Mouse (Mus musculus): ENCODE results near the gene Chst8. TPM values are rescaled to one million over a fixed set of nuclear protein-coding genes. Genes with fewer than 3 reads are reported as not detected.
A peak's percentile ranks its signal among the peaks of the same experiment; 100 is the strongest.

The Chst8 gene
- polyA plus RNA-seq, 1 experiment from 2014 or later: 4.2 TPM

- Histone ChIP-seq H3K9ac (no peak overlapping the region), H3K9me3 (replicated peaks) (no peaks in the 10 kb centered on the region), H3K36me3 (peaks cover 72% of the 10 kb centered on the region), H3K4me1 (peaks cover 54% of the 10 kb centered on the region), H3K27me3 (no peaks in the 10 kb centered on the region), H3K27ac (replicated peaks) (no peak overlapping the region; the same call in 1 of the 2 replicates), H3K4me2 (replicated peaks) (no peak overlapping the region), H3K4me3 (replicated peaks) (no peak overlapping the region)
- WGBS: 80% methylated on average over 2 of the region's 2 CpGs
- ATAC-seq (ENCODE audit: insufficient number of reproducible peaks, low FRiP score, low TSS enrichment, low read depth): no peak
Observed at GRCm38 (mm10) chr7:34645623-34646022, 166.9 kb downstream of the Chst8 start.

DNA sequence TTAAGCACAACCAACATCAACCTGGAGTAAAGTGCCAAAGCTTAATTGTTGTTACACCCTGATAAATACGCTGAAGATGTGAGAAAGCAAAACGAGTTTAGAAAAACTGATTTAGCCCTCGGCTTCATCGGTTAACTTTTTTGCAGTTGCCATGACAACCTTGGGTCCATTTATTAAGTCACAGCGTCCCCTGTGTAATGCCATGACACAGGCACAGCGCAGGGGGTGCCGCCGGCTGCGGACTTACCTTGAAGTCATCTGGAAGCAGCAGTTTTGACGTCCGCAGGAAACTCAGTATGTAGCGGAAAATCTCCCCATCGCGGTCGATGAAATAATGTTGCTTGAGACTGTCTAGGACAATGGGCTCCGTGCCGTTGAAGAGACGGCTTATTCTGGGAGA lies 167.9 kb downstream of the Chst8 start:
- 81% methylated on average over 18 of the region's 18 CpGs for WGBS
- Histone ChIP-seq H3K36me3 (peaks cover 76% of the 10 kb centered on the region), H3K27me3 (no peaks in the 10 kb centered on the region), H3K27ac (replicated peaks) (0 out of 2 replicates have a peak overlapping the region, but pooled peaks have one; percentile 52), H3K4me3 (replicated peaks) (no peak overlapping the region), H3K9me3 (replicated peaks) (no peaks in the 10 kb centered on the region), H3K4me1 (peaks cover 52% of the 10 kb centered on the region), H3K4me2 (replicated peaks) (no peak overlapping the region), H3K9ac (no peak overlapping the region)
- no peak for ATAC-seq (ENCODE audit: insufficient number of reproducible peaks, low FRiP score, low TSS enrichment, low read depth)

- peaks cover 73% of the 10 kb centered on the region for H3K36me3 ChIP-seq
- H3K4me2 ChIP-seq (replicated peaks): no peak overlapping the region
- 30% methylated on average over 6 of the region's 6 CpGs for WGBS
- H3K9me3 ChIP-seq (replicated peaks): no peaks in the 10 kb centered on the region
- no peak overlapping the region for H3K4me3 ChIP-seq (replicated peaks)
- H3K27ac ChIP-seq (replicated peaks): peak overlapping the region; percentile 52
- H3K9ac ChIP-seq: no peak overlapping the region
- ATAC-seq (ENCODE audit: insufficient number of reproducible peaks, low FRiP score, low TSS enrichment, low read depth): no peak
- H3K4me1 ChIP-seq: peaks cover 51% of the 10 kb centered on the region
- H3K27me3 ChIP-seq: no peaks in the 10 kb centered on the region
Observed at GRCm38 (mm10) chr7:34643329-34643728, 169.2 kb downstream of the Chst8 start.

- H3K4me3 ChIP-seq (replicated peaks): no peak overlapping the region
- H3K9ac ChIP-seq: no peak overlapping the region
- WGBS: 85% methylated on average over 13 of the region's 13 CpGs
- no peaks in the 10 kb centered on the region for H3K9me3 ChIP-seq (replicated peaks)
- H3K4me2 ChIP-seq (replicated peaks): no peak overlapping the region
- no peak overlapping the region for H3K27ac ChIP-seq (replicated peaks)
- H3K4me1 ChIP-seq: peaks cover 43% of the 10 kb centered on the region
- no peak for ATAC-seq (ENCODE audit: insufficient number of reproducible peaks, low FRiP score, low TSS enrichment, low read depth)
- H3K27me3 ChIP-seq: no peaks in the 10 kb centered on the region
- peaks cover 62% of the 10 kb centered on the region for H3K36me3 ChIP-seq
Observed at GRCm38 (mm10) chr7:34641968-34642367, 170.5 kb downstream of the Chst8 start.

DNA sequence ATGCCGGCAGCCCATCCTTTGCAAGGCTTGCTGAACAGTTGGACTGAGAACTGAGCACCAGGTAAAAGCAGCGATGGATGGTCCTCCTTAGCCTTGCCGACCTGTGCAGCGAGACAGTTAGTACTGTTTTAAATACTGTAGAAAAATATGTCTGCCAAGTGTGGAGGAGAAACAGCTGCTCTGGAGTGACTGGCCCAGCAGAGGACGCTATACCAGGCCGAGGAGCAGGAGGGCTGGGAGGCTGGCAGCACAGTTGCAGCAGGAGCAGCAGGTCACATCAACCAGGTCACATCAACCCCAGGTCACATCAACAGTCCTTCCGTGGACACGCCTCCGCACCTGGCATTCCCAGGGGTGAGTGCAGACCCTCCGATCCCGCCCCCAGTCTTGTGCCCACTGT lies 172.7 kb downstream of the Chst8 start:
- Histone ChIP-seq H3K9me3 (replicated peaks) (no peaks in the 10 kb centered on the region), H3K36me3 (peaks cover 47% of the 10 kb centered on the region), H3K9ac (no peak overlapping the region), H3K4me1 (peaks cover 35% of the 10 kb centered on the region), H3K27ac (replicated peaks) (no peak overlapping the region), H3K27me3 (no peaks in the 10 kb centered on the region), H3K4me3 (replicated peaks) (no peak overlapping the region), H3K4me2 (replicated peaks) (no peak overlapping the region)
- no peak for ATAC-seq (ENCODE audit: insufficient number of reproducible peaks, low FRiP score, low TSS enrichment, low read depth)
- WGBS: 89% methylated on average over 11 of the region's 11 CpGs

DNA sequence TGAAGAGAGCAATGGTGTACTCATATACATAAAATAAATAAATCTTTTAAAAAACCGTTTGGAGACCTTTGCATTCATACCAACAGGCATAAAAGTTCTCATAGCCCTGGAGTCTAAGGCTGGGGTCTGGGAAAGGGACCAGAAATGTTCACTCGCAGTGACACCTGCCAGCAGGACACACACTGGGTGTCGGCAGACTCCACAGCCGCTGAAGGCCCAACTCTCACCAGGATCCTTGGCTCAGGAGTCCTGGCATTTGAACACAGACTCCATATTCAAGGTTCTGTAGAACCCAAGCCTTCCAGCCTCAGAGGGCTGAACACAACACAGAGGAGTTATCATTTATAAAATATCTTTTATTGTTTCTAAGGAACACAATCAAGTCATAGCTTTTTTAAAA lies 175.8 kb downstream of the Chst8 start:
- H3K27ac ChIP-seq (replicated peaks): peak overlapping the region; percentile 51; the same call in 1 of the 2 replicates
- no peak overlapping the region for H3K9ac ChIP-seq
- H3K4me3 ChIP-seq (replicated peaks): no peak overlapping the region
- WGBS: 83% methylated on average over 4 of the region's 4 CpGs
- no peak for ATAC-seq (ENCODE audit: insufficient number of reproducible peaks, low FRiP score, low TSS enrichment, low read depth)
- no peaks in the 10 kb centered on the region for H3K27me3 ChIP-seq
- no peak overlapping the region for H3K4me2 ChIP-seq (replicated peaks)
- 0 out of 2 replicates have a peak, but pooled peaks cover 10% of the 10 kb centered on the region for H3K4me1 ChIP-seq
- peaks cover 30% of the 10 kb centered on the region for H3K36me3 ChIP-seq
- H3K9me3 ChIP-seq (replicated peaks): no peaks in the 10 kb centered on the region

GRCm38 (mm10) chr7:34632966-34633742 lies 179.4 kb downstream of the Chst8 start:
- Histone ChIP-seq H3K9ac (no peak overlapping the region), H3K4me3 (replicated peaks) (no peak overlapping the region), H3K9me3 (replicated peaks) (no peaks in the 10 kb centered on the region), H3K4me2 (replicated peaks) (no peak overlapping the region), H3K36me3 (no peaks in the 10 kb centered on the region), H3K4me1 (peaks cover 18% of the 10 kb centered on the region), H3K27me3 (no peaks in the 10 kb centered on the region), H3K27ac (replicated peaks) (no peak overlapping the region)
- 82% methylated on average over 10 of the region's 10 CpGs for WGBS
- no peak for ATAC-seq (ENCODE audit: insufficient number of reproducible peaks, low FRiP score, low TSS enrichment, low read depth)

DNA sequence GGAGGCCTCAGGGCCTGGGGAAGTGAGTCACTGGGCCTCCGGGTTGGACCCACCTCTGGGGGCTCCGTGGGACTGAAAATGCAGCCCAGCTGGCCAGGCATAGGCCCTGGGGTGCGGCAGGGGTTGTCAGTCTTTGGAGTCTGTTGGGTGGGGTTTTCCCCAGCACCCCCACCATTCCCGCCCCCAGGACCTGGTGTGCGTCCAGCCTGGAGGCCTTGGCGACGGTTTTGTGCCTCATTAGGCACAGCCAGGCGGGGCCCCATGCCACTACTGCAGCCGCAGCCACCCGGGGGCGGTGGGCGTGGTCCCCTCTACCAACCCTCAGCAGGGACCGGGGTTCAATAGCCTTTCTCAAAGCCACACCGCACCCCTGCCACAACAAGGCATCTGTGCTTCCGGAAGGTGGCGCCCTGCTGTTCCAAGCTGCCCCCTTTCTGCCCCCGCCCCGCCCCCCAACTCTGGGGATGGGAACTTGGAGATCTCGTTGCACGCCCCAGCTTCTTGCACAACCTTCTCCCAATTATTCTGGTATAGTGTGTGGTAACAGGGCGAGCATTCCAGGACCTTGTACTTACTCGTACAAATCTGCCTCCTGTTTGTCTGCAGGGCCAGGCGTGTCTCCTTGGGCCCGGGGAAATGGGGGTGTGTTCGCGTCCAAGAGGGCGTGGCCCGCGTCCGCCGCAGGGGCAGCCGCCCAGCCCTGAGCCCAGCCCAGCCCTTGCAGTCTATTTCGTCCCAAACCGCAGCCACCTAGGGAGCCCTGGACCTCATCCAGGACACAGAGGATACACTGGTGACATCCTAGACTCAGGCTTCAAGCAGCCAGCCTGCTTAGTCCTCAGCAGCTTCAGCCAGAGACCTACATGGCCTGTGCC lies 182.1 kb downstream of the Chst8 start:
- Histone ChIP-seq H3K36me3 (no peaks in the 10 kb centered on the region), H3K9me3 (replicated peaks) (no peaks in the 10 kb centered on the region), H3K4me2 (replicated peaks) (peak overlapping the region; percentile 65), H3K4me3 (replicated peaks) (peak overlapping the region; percentile 38), H3K9ac (peak overlapping the region; percentile 13; the same call in 1 of the 2 replicates), H3K27me3 (no peaks in the 10 kb centered on the region), H3K4me1 (peaks cover 18% of the 10 kb centered on the region), H3K27ac (replicated peaks) (peak overlapping the region; percentile 92)
- ATAC-seq (ENCODE audit: insufficient number of reproducible peaks, low FRiP score, low TSS enrichment, low read depth): peak; percentile 85
- under 1% methylated on average over 34 of the region's 34 CpGs for WGBS

GRCm38 (mm10) chr7:34629702-34630210 lies 182.8 kb downstream of the Chst8 start:
- Histone ChIP-seq H3K27ac (replicated peaks) (peak overlapping the region; percentile 92), H3K4me1 (peaks cover 18% of the 10 kb centered on the region), H3K9me3 (replicated peaks) (no peaks in the 10 kb centered on the region), H3K4me2 (replicated peaks) (peak overlapping the region; percentile 65), H3K9ac (peak overlapping the region; percentile 13; the same call in 1 of the 2 replicates), H3K36me3 (no peaks in the 10 kb centered on the region), H3K27me3 (no peaks in the 10 kb centered on the region), H3K4me3 (replicated peaks) (peak overlapping the region; percentile 38)
- 37% methylated on average over 8 of the region's 8 CpGs for WGBS
- peak; percentile 76; the same call in 1 of the 2 replicates for ATAC-seq (ENCODE audit: insufficient number of reproducible peaks, low FRiP score, low TSS enrichment, low read depth)

All from embryonic facial prominence, embryonic 15.5 days (tissue).